In the genomic region with DNA sequence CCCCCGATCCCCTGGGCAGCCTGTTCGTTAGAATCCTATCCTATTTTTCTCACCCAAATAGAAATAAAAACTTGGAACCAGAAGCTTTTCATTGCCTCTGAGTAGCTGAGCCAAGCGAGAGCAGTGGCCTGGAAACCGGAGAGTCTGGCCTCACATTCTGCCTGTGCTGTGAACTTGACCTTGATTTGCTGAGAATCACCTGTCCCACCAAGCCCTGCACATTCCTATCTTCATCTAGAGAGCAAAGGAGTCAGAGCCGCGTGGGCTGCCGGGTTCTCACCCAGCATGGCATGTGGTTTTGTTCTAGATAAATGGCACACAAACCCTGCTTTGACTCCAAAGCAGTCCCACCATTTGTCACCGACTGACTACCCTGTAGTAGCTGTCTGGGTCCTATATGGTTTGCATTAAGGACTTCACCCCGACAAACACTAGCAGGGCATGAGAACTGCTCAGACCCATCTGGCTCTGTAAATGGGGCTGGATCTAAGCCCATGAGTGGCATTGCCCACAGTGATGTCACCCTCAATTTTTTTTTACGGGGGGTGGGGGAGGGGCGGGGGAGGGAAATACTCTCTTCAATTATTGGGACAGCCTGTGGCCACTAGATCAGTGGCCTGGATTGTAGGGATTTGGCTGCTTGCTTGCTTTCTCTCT, we compare ENCODE assay signal across 16 mouse cellular contexts. TPM values are rescaled to one million over a fixed set of nuclear protein-coding genes. Genes with fewer than 3 reads are reported as not detected.
DNase-seq lines count a peak whose midpoint lies in the region; ATAC-seq lines count a peak whose summit lies in the region.
"Had no signal": no experiment of that assay in that cellular context is flagged by ENCODE, and none has a peak within 500 bp of the region (broad histone marks: within the 10 kb centered on the region; RNA-seq: fewer than 3 reads in every experiment).

No protein-coding gene starts in this region.

- no peak overlapping the region for H3K4me3 ChIP-seq in midbrain, embryonic 13.5 days (replicated peaks)
- no peak overlapping the region for H3K4me3 ChIP-seq in midbrain, embryonic 11.5 days (ENCODE audit: low read depth, low read length)
- H3K4me3 ChIP-seq in forebrain, embryonic 14.5 days (ENCODE audit: low read depth, low read length): no peak overlapping the region
- H3K4me3 ChIP-seq: gastrocnemius, adult 2 months; heart, embryonic 12.5 days; limb, embryonic 15.5 days; megakaryocyte, embryonic 14.5 days had no signal

- DNase-seq in cerebellum, adult 11-12 months: peak; percentile 11
- no peak for DNase-seq in cerebellum, postnatal 4 days (ENCODE audit: low spot score in 2 of 2)
- no peak for DNase-seq in midbrain, embryonic 11.5 days (ENCODE audit: low spot score, missing footprints)
- DNase-seq in forebrain, embryonic 14.5 days (ENCODE audit: low spot score): peak; percentile 67
- no peak for DNase-seq in layer of hippocampus, postnatal 14 days (ENCODE audit: low spot score in 2 of 2)
- DNase-seq in spleen, postnatal 4 days (ENCODE audit: low spot score in 2 of 2): no peak
- DNase-seq in frontal cortex, postnatal 36 days (ENCODE audit: low spot score in 2 of 2): no peak
- DNase-seq: adrenal gland, postnatal 10 days; gastrocnemius, adult 2 months; layer of hippocampus, postnatal 36 days; lung, embryonic 14.5 days had no signal

- no peak overlapping the region for H3K9ac ChIP-seq in midbrain, embryonic 13.5 days (replicated peaks)
- no peak overlapping the region for H3K9ac ChIP-seq in midbrain, embryonic 11.5 days (ENCODE audit: low read length)
- H3K9ac ChIP-seq in forebrain, embryonic 14.5 days (ENCODE audit: low read length): no peak overlapping the region
- H3K9ac ChIP-seq: heart, embryonic 12.5 days; limb, embryonic 15.5 days; lung, embryonic 14.5 days had no signal

- H3K4me1 ChIP-seq in midbrain, embryonic 13.5 days (replicated peaks): peaks cover 7% of the 10 kb centered on the region; the same call in 1 of the 2 replicates
- no peaks in the 10 kb centered on the region for H3K4me1 ChIP-seq in midbrain, embryonic 11.5 days (ENCODE audit: control insufficient read depth, insufficient read depth, low read length)
- H3K4me1 ChIP-seq in forebrain, embryonic 14.5 days (ENCODE audit: control insufficient read depth, insufficient read depth, low read length): peaks cover 2% of the 10 kb centered on the region; the same call in 1 of the 2 replicates
- H3K4me1 ChIP-seq: heart, embryonic 12.5 days; megakaryocyte, embryonic 14.5 days had no signal

- no peaks in the 10 kb centered on the region for H3K9me3 ChIP-seq in midbrain, embryonic 13.5 days
- no peaks in the 10 kb centered on the region for H3K9me3 ChIP-seq in midbrain, embryonic 11.5 days (ENCODE audit: control insufficient read depth, low read length)
- no peaks in the 10 kb centered on the region for H3K9me3 ChIP-seq in forebrain, embryonic 14.5 days (replicated peaks; ENCODE audit: control insufficient read depth, low read length)
- H3K9me3 ChIP-seq: limb, embryonic 15.5 days had no signal

- no peaks in the 10 kb centered on the region for H3K36me3 ChIP-seq in midbrain, embryonic 13.5 days
- no peaks in the 10 kb centered on the region for H3K36me3 ChIP-seq in midbrain, embryonic 11.5 days (ENCODE audit: control insufficient read depth, insufficient read depth, low read length)
- H3K36me3 ChIP-seq in forebrain, embryonic 14.5 days (ENCODE audit: control insufficient read depth, insufficient read depth, low read length): no peaks in the 10 kb centered on the region
- H3K36me3 ChIP-seq: heart, embryonic 12.5 days; limb, embryonic 15.5 days had no signal

- H3K27me3 ChIP-seq in midbrain, embryonic 13.5 days: no peaks in the 10 kb centered on the region
- H3K27me3 ChIP-seq in midbrain, embryonic 11.5 days (ENCODE audit: control insufficient read depth, insufficient read depth, low read length): no peaks in the 10 kb centered on the region
- H3K27me3 ChIP-seq in forebrain, embryonic 14.5 days (replicated peaks; ENCODE audit: control insufficient read depth, insufficient read depth, low read length): no peaks in the 10 kb centered on the region
- H3K27me3 ChIP-seq: heart, embryonic 12.5 days; megakaryocyte, embryonic 14.5 days had no signal

- H3K4me2 ChIP-seq in midbrain, embryonic 13.5 days (replicated peaks): no peak overlapping the region
- no peak overlapping the region for H3K4me2 ChIP-seq in midbrain, embryonic 11.5 days
- no peak overlapping the region for H3K4me2 ChIP-seq in forebrain, embryonic 14.5 days (ENCODE audit: low read length)
- H3K4me2 ChIP-seq: heart, embryonic 12.5 days; limb, embryonic 15.5 days; lung, embryonic 14.5 days had no signal

- ATAC-seq in midbrain, embryonic 13.5 days: peak; percentile 56; the same call in 1 of the 2 replicates
- ATAC-seq in midbrain, embryonic 11.5 days (ENCODE audit: low FRiP score): no peak
- peak; percentile 94 for ATAC-seq in forebrain, embryonic 14.5 days

- H3K27ac ChIP-seq in midbrain, embryonic 13.5 days: no peak overlapping the region
- no peak overlapping the region for H3K27ac ChIP-seq in midbrain, embryonic 11.5 days (ENCODE audit: low read depth, low read length)
- peak overlapping the region; percentile 55; the same call in 1 of the 2 replicates for H3K27ac ChIP-seq in forebrain, embryonic 14.5 days (ENCODE audit: low read depth, low read length)
- H3K27ac ChIP-seq: gastrocnemius, adult 2 months; limb, embryonic 15.5 days had no signal

- 79% methylated on average over 11 of the region's 11 CpGs for WGBS in midbrain, embryonic 13.5 days
- WGBS in midbrain, embryonic 11.5 days: 76% methylated on average over 11 of the region's 11 CpGs
- 50% methylated on average over 11 of the region's 11 CpGs for WGBS in forebrain, embryonic 14.5 days

RNA-seq across cellular contexts. Expression of a gene that starts 29.7 kb away (rescaled TPM):
- 0.23 TPM in 1 of 2 replicates, not detected in the other for polyA plus RNA-seq in midbrain, embryonic 13.5 days (2015; fragmentation: Nextera tagmentation; extraction: Ambion mirVana)
- polyA plus RNA-seq in midbrain, embryonic 11.5 days (2014; fragmentation: Nextera tagmentation; extraction: Ambion mirVana): 0.22 TPM in 1 of 2 replicates, not detected in the other
- polyA plus RNA-seq in forebrain, embryonic 14.5 days (2014; fragmentation: Nextera tagmentation; extraction: Ambion mirVana): not detected in 2 replicates
- under 1 TPM; 0.74 to 0.92 TPM for total RNA-seq in layer of hippocampus, postnatal 14 days (2021)
- total RNA-seq: gastrocnemius, adult 2 months; layer of hippocampus, postnatal 36 days had no signal
- polyA plus RNA-seq: heart, embryonic 12.5 days; kidney, embryonic 16.5 days; limb, embryonic 15.5 days; lung, embryonic 14.5 days had no signal

RNA-seq across cellular contexts. Expression of a gene that starts 37.3 kb away (rescaled TPM):
- 11.4 and 12.3 TPM in 2 replicates for polyA plus RNA-seq in midbrain, embryonic 13.5 days (2015; fragmentation: Nextera tagmentation; extraction: Ambion mirVana)
- polyA plus RNA-seq in midbrain, embryonic 11.5 days (2014; fragmentation: Nextera tagmentation; extraction: Ambion mirVana): 10.9 and 11.2 TPM in 2 replicates
- 11.4 and 13.0 TPM in 2 replicates for polyA plus RNA-seq in forebrain, embryonic 14.5 days (2014; fragmentation: Nextera tagmentation; extraction: Ambion mirVana)
- total RNA-seq in layer of hippocampus, postnatal 14 days (2021): 10 to 100 TPM; 21.1 to 24.0 TPM

Comparison
In these comparisons a context has a peak if more than half of its experiments do, and no peak if none do; other contexts are left out.
1. DNase-seq: peak in cerebellum, adult 11-12 months (single experiment) and forebrain, embryonic 14.5 days (single experiment); none in cerebellum, postnatal 4 days (0 of 2), midbrain, embryonic 11.5 days (single experiment), layer of hippocampus, postnatal 14 days (0 of 2), spleen, postnatal 4 days (0 of 2) and frontal cortex, postnatal 36 days (0 of 2).